Mouse (Mus musculus): ENCODE measurements around the gene 4931414P19Rik.

DNA sequence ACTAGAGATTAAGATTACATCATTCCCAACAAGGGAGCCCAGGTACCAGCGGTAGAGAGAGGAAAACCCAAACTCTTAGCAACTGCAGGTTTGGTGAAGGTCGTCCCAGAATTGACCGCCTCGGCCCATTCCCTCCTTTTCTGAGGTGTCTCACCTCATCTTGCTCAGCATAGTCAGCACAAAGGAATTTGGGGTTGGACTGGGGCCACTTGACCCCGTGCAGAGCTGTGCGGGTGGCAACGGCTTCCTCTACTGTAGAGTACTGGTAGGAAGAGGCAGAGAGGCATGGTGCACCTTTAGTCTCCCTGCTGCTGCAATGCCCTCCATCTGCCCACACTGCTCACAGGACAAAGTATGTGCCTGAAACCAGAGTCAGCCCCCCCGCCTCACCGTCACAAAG lies 38.5 kb upstream of the 4931414P19Rik start:
- TF ChIP-seq POLR2A (IDR thresholded peaks at IDR 0.05; ENCODE audit: borderline replicate concordance, extremely low read depth, insufficient read depth, insufficient read length, poor library complexity, severe bottlenecking): no peak
- TF ChIP-seq CTCF (IDR thresholded peaks at IDR 0.05; ENCODE audit: borderline replicate concordance, extremely low read depth, insufficient read depth, insufficient read length): no peak

Data from brain, embryonic 14.5 days (tissue).